Mouse (Mus musculus) cortical plate, adult 2 months (tissue): Measurements from ENCODE around the gene Snx5.

Source experiments
- CTCF ChIP-seq: fragments of 200-500 bp; IDR thresholded peaks from 2 replicates; pipeline ENCODE4 v1.5.1; 2011; ENCODE audit warnings: mild to moderate bottlenecking, control low read depth, low read length; ENCODE audit not compliant: insufficient read depth; ENCODE audit errors: extremely low read depth
- POLR2A ChIP-seq: fragments of 200-500 bp; IDR thresholded peaks from 2 replicates; pipeline ENCODE4 v1.6.1; 2011; ENCODE audit warnings: mild to moderate bottlenecking, low read length, control low read depth; ENCODE audit not compliant: insufficient read depth; ENCODE audit errors: extremely low read depth

DNA sequence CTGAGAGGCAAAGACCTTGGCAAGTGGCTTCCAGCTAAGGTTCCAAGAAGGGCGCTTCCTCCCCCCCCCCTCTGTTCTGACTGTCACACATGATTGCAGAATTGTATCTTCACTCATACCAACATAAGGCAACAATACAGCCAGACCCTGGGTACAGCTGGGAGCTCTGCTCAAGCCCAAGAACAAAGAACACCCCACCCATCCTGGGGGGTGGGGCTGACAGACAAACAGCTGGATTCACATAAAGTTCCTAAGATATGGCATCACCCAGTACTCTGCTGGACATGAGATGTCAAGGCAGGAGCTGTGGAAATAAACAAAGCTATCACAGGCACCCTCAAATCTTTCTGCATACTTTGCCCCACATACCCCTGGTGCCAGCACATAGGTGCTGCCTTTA, 63.3 kb downstream of the Snx5 start:
- TF ChIP-seq CTCF, result no peak
- no peak for TF ChIP-seq POLR2A
